Mouse (Mus musculus) kidney, adult 9 months (tissue): ENCODE measurements around the gene Gli3.
A peak's percentile ranks its signal among the peaks of the same experiment; 100 is the strongest.

Experiments used
- DNase-seq: peaks from one replicate; pipeline ENCODE4 v3.0.0; 2022

Gene Gli3

GRCm38 (mm10) chr13:15561441-15561840 is 98.4 kb downstream of the Gli3 start:
- no peak for DNase-seq

GRCm38 (mm10) chr13:15570908-15571568 is 108.0 kb downstream of the Gli3 start:
- no peak for DNase-seq

- no peak for DNase-seq
These were observed 114.3 kb downstream of the Gli3 start for GRCm38 (mm10) chr13:15577133-15577917.

DNA sequence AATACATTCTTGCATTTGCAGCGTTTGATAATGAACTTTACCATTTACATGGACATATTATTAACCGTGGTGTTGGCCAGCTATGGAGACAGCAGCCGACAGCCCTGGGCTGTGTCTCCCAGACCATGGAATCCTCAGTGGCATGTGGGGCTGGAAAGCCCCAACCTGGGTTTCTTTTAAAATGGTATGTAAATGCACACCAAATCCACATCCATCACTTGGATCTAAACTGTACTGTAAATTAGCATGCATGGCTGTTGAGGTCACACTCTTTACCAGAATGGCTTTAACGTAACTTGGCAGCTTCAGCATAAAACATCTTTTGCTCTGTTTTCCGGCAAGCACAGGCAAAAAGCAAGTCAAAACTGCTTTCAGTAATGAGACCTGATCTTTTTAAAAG is 117.4 kb downstream of the Gli3 start:
- no peak for DNase-seq

DNA sequence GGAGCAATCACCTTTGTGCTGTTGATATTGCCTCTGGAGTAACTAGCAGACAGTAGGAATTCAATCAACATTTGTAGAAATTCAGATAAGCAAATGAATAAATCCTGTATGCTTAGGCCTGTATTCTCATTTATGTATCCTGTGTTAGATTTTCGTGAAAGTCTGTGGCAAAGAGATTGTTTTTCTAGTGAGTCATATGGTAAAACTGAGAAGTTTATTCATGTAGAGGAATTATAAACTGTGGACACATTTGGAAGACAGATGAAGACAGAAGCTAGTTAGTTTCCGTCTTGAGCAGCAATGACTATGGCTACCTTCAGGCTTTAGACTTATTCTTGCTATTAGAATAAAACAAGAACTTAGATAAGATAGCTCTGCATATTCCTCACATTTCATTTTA is 122.9 kb downstream of the Gli3 start:
- DNase-seq: no peak

GRCm38 (mm10) chr13:15588278-15589272 is 125.5 kb downstream of the Gli3 start:
- DNase-seq: peak; percentile 62

DNA sequence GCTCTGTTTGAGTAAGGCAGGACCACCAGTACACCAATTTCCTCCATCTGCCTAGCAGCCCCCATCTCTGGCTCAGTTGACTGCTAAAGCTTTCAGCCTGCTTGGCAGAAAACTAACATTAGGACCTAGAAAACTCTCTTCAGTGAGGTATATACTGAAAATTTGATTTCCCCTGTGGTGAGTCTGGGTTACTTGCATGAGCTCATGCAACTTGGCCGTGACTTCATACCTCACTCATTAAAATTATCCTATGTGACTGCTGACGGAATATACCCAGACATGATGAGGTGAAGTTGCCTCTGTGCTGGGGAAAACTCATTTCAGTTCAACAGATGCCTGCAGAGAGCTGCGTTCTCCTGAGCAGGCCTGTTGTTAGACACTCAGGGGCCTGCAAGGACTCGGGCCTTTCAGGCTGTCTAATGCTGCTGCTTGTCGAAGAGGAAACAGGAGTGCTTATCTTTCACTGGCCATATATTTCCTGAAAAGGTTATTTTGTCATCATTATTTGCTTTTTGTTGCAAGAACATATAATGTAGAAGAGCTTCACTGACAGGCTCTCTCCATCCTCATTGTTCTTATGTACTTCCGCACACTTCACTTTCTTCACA is 127.4 kb downstream of the Gli3 start:
- no peak for DNase-seq

- no peak for DNase-seq
These were observed 133.6 kb downstream of the Gli3 start for GRCm38 (mm10) chr13:15596667-15597066.

DNA sequence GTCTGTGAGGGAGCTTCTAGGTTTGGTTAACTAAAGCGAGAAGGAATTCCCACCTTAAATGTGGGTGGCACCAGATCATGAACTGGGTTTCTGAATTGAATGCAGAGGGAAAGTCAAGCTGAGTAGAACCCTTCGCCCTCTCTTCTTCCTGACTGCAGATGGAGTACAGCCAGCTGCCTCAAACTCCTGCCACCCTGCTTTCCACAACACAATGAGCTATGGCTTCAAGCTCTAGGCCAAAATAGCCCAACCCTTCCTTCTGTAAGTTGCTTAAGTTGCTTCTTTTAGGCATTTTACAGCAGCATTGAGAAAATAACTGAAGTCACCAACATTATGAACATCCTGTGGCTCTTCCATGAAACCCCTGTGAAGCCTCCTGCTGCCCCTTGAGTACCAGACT is 136.7 kb downstream of the Gli3 start:
- DNase-seq: no peak

DNA sequence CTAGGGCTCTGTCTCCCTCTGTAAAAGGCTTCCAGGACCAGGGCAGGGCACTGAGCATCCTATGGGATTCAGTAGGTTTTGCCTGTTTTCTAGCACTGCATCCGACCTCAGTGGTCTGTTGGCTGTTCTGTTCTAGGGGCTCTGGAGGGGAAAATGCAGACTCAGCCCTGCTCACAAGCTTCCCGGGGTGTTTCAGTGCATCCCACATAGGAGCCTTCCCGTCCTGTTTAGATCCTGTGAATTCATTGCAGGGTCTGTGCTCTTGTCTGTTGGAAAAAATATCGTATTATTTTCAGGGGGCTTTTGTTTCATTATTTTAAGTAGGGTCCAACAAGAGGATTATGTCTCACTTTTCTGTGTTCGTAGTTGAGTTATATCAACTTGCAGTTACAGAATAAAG is 139.1 kb downstream of the Gli3 start:
- DNase-seq: no peak

DNA sequence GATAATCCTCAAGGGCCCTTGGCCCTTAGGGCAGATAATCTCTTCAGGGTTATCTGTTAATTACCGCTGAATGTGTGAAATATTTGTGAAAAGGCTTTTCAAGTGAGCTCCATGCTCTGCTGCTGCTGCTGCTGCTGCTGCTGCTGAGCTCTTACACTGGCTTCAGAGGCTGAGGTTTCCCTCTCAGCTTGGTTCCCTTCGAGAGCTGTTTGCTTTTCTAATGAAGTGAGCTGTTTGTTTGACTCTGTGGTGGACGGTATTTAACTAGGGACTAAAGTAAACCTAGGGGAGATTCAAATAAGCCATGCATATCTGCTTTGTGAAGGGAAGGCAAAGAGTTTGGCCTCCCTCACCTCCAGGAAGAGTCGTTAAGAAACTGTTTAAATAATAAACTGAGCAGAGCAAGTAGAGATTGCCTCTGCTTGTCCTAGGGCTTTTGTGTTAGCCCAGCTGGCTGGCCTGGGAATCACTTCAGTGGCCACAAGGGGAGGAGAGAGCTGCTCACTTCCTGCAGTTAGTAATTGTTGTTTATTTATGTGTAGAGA is 139.7 kb downstream of the Gli3 start:
- no peak for DNase-seq

DNA sequence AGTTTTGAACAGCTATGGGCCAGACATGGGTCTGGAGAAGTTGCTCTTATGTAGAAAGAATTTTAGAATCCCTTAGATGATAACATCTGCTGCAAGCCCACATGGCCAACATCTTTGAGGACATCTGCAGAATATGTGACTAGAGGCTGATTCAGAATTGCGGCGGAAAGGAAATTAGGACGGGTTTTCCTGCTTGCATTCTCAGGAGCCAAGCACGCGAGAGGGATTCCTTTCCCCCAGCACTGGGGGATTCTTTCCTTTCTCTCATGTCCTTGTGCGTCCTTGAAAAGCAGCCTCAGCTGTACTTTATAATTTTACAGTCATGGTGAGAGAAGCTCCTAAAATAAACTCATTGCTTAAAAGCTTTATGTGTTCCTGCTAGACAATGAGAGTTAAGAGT is 141.0 kb downstream of the Gli3 start:
- DNase-seq: no peak

- DNase-seq: no peak
These were observed 154.4 kb downstream of the Gli3 start for GRCm38 (mm10) chr13:15617423-15617822.

DNA sequence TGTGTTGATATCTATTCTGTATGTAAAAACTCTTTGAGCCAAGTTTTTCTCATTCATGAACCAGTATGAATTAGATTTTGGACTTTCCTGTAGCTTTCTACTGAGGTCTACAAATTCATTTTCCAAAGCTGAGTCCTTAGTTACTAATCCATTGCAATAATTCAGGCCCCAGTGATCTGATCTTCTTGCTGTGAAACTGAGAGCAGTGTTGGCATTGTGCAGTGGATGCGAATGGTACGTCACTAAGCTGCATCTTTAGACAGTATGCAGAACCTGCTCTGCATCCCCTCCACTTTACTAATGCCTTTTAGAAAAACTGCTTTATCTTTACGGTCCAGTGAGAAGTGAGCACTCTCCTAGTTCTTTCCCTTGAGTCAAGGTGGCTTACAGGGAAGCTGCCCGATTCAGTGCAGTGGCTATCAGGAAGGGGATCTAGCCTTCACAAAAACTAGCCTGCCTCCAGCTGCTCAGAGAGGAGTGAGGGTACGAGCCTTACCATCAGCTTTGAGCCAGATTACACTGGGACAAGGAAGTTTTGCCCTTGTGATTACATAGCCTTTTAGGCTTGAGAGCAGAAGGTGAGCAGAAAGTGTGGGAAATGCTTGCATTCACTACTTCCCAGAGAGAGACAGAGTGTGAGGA is 155.1 kb downstream of the Gli3 start:
- no peak for DNase-seq

GRCm38 (mm10) chr13:15621009-15621408 is 158.0 kb downstream of the Gli3 start:
- DNase-seq: no peak

DNA sequence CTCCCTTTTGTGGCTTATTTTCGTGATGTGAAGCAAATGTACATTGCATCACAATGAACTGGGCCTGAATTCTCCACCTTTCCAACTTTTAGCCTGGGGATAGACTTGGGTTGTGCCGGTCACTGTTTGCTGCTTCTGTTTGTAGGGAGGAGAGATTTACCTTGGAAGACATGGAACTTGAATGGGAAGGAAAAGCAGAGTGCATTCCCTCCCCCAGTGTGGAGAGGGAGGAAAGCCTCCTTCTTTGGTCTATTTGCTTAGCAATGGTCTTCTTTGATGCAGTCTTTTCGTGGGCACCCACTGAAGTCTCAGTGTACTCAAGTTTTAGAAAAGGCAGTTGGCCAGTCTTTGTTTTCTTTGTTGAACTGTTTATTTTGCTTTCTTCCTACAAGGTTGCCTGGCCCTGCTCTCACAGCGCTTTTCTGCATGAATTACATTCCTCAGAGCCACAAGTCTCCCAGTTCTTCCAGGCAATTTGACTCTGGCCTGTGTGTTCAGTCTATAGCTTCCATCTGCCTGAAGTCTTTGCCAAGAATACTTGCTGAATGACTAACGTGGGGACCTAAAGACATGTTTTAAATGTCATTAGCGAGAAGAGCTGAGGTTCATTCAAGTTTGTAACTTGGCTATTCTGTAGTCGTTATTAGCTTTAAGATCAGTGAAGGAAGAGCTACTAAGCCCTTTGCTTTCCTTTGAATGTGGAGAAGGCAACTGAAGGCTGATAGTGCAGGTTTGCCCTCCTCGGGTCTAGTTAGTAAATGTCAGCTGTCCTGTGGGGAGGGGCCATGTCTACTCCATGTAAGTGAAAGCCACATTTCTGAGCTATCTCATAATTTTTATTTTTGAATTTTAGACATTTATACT is 161.7 kb downstream of the Gli3 start:
- DNase-seq: peak; percentile 2

DNA sequence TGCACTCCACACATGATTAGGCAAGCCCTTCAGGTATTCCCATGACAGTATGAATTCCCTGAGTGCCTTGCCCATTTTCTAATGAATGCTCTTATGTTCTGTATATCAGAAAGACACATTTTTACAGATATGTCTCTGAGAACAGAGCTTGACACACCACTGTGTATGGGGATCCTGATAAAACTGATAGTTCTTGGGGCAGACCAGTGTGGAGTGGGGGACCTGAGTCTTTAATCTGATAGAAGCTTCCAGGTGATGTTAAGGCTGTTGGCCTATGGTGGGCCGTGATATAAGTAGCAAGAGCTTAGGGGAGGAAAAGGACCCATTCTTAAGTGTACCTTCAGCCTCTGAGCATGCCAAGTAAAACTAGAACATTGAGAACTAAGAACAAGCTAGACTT is 178.5 kb downstream of the Gli3 start:
- DNase-seq: no peak

DNA sequence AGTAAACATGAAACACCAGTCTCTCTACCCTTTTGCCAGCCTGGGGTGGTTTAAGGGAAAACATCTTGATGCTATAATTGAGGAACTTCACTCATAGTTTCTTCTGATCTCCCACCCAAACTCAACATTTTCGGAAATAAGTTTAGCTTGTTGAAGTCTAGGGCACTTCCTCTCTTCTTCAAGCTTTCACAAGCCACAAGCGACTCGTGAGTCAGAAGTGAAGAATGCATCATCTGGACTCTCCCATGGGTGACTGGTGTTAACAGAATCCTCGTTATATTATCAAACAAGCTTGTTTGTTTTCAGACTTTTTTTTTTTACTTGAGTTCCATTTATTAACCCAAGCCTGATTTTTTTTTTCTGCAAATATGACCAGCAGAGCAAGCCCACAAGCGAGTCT is 197.5 kb downstream of the Gli3 start:
- no peak for DNase-seq

DNA sequence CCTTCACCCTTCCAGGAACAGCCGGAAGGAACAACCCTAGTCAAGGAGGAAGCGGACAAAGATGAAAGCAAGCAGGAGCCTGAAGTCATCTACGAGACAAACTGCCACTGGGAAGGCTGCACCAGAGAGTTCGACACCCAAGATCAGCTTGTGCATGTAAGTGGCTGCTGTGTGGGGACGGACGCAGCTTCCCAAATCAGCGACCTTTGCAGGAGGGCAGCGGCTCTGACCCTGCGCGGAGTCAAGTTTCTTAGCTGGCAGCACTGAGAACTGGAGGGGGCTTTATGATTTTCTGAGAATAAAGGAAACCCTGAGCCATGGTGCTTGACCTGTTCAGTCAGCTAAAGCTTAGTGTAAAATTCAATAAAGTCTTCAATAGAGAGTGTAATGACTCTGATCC is 199.3 kb downstream of the Gli3 start:
- DNase-seq: no peak

DNA sequence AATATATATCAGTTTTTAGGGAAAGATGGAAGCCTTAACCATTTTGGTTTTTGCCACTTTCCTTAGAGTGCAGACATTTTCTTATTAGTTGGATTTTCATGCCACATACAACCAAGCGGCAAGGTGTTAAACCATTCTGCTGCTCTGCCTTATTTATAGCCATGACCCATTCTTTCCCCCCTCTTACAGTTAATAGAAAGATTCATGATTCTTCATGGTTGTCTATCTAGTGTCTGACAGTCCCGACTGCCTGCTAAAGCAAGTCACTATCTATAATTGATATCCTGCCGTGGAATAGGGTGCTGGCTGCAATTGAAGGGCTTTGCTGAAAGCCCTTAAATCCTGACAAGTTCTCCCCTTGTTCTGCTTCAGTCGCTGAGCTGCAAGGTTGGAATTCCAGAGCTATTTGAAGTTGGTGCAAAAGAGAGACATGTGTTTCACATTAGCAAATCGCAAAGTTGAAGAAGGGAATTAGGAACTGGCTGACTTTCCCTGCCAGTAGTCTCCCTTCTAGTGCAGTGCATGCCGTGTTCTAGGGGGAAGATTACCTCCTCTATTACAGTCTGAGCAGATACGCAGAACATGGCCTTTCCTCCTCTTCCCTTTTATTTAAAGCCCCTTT is 201.7 kb downstream of the Gli3 start:
- no peak for DNase-seq

DNA sequence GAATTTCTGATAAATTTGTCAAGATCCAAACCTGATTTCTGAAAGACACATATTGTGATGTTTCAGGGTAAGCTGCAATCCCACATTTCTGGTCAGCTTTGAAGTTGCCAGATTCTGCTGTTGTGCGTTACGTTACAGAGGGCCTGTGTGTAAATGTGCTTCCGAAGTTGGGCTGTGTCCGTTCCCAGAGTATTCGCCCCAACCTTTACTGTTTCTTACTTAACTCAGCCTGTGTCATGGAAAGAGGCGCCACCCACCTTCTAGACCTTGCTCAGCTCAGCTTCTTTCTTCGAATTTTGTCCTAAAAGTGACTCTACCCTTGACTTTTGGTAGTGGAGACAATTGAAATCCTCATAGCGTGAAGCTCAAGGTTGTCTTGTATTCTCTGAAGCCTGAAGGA is 202.5 kb downstream of the Gli3 start:
- DNase-seq: no peak
